Mouse (Mus musculus): ENCODE data around the gene Zmynd8.

Zmynd8 gene

DNA sequence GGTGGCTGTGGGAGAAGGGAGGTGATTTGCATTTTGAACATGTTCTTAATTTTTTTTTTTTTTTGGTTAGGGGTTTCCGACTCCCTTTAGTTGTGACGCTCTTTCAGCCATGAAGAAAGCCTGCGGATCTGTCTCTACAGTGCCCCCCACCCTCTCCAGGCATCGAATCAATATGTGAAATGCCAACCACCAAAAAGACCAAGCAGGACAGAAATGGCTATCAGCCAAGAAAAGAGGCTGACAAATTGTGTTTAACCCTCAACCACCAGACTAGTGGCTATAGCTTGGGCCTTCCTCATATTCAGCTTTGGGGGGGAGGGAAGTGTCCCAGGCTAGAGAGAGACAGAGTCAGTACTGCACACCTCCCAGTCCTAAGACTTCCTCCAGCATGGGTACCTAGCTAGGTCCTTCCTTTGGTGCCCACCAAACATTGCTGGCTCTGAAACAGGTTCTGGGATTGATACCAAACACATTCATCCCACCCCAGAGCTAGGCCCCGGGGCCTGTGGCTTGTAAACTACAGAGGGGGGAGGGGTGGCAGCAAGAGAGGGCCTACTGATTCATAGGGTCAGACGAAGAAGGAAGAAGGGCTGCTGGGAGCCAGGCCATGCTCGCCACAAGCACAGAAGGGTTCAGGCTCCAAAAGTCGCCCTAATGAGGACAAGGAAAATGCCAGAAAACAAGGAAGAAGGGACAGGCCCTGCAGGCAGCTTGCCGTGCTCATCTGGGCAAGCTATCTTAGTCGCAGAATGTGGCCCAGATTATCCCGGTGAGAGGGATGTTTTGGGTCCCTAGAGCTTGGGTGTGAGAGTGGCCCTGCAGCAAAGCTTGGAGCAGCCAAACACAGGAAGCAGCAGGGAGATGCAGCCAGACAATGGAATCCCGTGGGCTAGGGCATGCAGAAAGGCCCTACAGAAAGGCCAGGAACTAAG lies 40.1 kb downstream of the Zmynd8 start:
- DNase-seq (ENCODE audit: low read depth, low spot score), result no peak

DNA sequence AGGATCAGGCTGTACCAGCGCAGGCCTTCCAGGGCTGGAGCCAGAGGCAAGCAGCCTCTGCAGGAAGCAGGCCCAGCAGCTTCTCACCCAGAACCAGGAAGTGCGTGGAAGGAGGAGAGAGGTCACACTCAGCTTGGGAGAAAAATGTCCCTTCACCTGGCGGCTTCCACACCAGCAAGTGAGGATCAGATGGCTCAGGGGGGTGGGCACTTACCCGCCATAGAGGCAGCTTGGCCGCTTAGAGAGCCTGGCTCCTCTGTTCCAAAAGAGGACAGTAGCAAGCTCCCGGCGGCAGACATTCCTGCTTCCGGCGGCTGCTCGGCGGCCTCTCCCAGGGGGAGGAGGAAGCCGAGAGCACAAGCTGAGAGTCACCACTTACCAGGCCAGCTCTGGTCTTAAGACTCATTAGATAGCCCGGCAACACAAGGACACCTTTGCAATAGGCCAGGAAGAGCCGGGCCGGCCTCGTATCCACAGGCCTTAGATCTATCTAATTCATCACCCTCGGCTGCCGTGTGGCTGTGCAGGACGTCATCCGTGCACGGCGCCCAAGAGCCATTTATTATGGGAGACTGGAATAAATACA lies 40.9 kb downstream of the Zmynd8 start:
- no peak for DNase-seq (ENCODE audit: low read depth, low spot score)

DNA sequence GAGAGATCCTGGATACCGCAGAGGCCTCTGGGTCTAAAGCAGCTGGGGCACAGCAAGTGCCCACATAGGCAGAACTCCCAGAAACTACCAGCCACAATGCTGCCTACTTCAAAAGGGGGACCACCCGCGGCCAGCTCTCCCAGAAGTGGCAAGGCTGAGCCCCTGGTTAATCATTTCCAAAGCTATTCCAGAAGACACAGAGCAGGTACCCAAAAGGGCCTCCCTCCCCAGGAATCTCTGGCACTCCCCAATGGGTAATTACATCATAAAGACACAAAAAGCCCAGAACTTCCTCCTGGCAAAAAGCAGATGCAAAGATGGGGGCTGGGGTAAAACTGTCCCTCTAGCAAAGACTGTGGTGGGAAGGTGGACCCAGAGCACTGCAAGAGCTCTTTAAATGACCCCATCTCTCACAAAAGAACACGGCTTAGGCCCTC lies 41.4 kb downstream of the Zmynd8 start:
- peak; percentile 58 for DNase-seq (ENCODE audit: low read depth, low spot score)

DNA sequence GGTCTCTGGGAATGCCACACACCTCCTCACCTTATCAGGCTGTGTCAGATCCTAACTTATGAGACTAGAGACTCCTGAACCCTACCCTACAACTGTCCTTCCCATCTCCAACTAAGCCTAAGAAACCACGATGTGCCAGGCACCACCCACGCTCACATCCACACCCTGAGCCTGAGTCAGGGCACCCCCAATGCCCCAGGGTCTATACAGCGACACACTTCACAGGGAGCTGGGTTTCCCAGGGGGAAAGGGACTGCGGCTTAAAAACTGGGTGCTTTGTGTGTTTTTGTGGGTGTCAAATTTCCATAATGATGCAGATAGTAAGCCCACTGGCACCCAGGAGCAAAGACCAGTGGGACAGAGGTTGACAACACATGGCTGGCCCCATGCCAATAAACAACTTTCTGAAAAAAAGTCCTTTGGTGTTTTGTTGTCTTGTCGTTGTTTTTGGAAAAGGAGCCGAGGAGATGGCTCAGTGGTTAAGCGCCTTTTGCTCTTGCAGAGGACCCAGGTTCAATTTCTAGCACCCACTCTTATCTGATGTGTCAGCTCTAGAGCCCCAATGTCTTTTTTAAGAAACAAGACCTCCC lies 42.1 kb downstream of the Zmynd8 start:
- no peak for DNase-seq (ENCODE audit: low read depth, low spot score)

DNA sequence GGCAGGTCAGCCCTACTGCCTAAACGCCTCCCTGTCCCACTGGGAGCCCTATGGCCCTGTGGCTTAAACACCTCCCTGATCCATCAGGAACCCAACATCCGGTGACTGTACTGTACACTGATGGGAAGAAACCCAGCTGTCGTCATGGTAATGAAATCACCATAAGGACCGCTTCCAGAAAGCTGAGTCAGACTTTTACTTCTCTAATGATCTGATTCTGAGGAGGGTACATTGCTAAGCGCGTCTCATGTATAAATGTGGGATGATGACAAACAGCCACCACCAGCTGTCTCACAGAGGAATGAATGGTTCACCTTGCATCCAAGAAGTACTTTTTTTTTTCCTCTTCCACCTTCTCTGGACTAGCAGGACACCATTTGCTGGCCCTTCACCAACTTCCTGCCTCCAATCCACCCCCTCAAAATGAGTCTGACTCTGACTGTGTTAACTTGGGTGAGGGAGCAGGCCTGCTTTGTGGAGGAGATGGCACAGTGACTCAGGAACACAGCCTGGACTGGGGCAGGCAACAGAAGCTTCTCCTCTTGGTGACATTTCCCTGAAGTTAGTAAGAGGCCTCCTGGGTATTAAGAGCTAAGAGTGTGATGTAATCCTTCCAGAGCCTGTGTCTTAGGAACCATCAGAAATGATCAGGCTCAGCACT lies 43.0 kb downstream of the Zmynd8 start:
- DNase-seq (ENCODE audit: low read depth, low spot score), result no peak

DNA sequence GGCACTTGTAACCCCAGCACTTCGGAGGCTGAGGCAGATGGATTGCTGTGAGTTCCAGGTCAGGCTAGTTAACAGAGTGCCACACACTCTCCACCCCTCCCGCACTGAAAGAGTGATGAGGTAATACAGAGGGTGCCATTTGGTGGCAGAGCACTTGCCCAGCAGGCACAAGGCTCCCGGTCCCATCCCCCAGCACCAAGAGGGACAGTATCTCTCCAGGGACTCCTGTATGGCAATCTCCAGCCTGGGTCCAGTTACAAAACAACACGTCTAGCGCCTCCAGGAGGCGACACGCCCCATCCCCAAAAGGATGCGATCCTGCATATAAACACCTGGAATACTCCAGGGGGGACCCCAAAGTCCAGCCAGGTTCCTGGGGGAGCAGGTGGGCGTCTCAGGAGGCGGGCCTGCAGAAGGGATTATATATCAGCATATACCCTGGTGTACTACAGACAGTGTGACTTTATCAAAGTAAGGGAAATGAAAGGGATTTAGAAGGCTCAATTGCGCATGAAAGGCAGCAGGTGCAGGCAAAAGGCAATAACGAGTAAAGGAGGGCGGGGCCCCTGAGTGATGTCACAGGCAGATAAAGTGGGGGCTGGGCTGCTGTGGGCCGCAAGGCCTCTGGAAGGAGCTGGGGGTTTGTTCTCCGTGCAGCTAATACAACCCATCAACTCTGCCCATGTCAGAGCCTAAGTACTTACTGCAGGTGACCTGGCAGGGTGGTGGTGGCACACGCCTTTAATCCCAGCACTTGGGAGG lies 44.4 kb downstream of the Zmynd8 start:
- no peak for DNase-seq (ENCODE audit: low read depth, low spot score)

DNA sequence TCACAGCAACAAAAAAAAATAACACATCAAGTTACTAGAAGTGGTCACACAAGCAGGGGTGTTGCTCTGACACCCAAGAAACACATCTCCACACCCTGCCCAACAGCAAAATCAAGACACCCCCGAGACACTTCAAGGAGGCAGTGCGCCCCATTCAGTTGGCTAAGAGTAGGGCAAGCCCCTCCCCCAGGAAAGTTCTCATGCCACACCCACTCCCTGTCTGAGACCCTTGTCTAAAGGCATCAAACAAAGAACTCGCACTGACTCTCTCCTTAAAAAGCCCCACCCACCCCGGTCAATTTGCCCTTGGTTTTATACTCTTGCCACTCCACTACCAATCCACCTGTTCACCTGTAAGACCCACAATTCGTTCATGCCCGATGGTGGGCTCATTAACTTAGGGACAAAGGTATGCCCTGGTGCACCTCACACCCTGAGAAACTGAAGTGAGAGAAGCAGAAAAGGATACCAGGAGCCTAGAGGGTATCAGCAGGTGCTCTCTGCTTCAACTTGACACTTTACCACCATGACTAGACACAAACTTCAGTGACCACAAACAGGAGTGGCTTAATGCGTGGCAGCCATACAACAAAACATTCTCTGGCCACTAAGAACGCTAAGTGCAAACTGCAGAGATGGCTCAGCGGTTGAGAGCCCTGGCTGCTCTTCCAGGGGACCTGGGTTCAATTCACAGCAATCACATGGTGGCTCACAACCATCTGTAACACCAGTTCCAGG lies 45.8 kb downstream of the Zmynd8 start:
- no peak for DNase-seq (ENCODE audit: low read depth, low spot score)

DNA sequence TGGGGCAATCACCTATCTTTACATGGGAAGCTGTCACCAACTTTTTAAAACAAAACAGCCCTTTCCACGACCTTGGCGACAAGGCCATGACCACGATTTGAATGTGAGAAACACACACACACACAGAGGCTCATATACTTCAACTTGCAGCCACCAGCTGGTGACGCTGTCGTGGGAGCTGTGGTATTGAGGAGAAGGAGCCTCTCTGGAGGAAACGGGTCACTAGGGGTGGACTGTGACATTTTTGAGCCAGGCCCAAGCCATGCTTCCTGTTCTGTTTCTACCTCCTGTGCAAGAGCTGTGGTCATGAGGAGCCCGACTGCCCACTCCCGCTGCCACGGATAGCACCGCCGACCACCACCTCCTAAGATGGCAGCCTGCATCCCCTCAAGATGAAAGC lies 46.4 kb downstream of the Zmynd8 start:
- no peak for DNase-seq (ENCODE audit: low read depth, low spot score)

DNA sequence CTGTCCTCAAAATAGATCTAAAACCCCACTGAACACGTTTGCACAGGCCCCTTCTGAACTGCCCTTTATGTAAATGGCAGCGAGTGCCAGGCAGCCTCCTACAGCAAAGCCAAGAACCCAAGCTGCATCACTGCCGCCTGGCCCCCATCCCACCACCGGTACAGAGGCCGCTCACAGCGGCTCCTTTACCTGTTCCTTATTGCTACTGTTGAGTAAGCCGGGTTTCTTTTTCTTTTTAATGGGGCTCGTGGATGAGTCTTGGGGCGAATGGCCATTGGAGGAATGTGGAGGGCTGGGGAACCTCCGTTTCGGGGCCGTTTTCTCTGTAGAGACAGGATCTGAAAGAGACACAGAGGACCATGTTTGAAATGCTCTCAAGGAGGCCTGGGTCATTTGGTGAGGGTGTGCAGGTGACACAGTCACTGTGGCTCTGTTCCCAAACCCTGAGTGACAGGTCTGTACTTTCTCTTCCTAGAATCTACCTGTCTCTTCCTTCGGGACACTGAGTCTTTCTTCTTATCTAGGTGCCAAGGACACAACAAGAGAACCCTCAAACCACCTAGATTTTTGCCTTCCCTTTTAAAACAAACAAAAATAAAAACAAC lies 46.9 kb downstream of the Zmynd8 start:
- no peak for DNase-seq (ENCODE audit: low read depth, low spot score)

DNA sequence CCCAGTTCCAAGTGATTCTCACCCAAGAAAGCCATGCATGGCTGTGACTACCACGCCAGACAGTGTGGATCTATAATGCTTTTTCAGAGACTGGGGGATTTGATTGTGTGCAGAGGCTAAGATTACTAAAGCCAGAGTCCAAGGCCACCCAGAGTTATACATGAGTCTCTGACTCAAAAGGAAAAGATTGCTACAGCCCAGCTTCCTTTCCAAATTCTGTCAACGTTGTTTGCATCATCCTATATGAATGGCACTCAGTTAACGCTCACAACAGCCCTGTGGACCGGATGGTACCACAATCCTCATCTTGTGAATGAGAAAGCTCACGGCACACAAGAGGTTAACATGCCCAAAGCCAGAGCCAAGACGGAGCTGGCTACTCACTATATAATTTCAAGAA lies 48.0 kb downstream of the Zmynd8 start:
- no peak for DNase-seq (ENCODE audit: low read depth, low spot score)

DNA sequence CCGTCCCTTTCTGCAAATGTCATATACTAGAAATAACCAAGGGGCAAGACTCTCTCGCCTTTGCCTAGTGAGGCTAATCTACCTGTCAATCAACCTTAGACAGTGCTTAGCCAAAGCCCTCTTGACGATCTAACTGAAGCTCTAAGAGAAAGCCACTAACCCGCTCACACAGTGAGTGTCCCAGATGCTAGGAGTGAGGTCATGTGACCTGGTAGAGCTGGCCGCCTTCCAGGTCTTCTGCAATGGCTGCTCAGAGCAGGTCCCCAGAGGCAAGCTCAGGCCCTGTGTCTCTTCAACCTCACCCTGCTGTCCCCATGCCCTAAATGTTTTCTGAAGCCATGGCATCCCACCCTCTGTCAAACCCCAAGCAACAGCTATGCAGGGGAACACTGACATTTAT lies 49.7 kb downstream of the Zmynd8 start:
- no peak for DNase-seq (ENCODE audit: low read depth, low spot score)

DNA sequence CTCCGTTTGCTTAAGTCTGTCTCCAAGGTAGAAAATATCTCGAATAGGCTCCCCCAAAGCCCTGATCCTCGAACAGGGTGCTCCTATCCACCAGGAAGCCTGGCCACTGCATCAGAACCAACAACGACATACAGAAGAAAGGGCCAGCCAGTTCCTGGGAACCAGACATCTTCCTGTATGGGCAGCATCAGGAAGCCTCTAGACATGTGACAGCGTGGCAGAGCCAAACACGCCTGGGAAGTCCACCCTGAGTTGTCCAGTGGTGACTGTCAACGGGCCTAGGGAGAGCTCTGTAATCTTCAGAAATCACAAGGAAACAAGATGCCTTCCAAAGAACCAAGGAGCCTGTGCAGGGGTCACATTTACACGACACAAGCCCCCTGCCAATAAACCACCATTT lies 52.0 kb downstream of the Zmynd8 start:
- no peak for DNase-seq (ENCODE audit: low read depth, low spot score)

DNA sequence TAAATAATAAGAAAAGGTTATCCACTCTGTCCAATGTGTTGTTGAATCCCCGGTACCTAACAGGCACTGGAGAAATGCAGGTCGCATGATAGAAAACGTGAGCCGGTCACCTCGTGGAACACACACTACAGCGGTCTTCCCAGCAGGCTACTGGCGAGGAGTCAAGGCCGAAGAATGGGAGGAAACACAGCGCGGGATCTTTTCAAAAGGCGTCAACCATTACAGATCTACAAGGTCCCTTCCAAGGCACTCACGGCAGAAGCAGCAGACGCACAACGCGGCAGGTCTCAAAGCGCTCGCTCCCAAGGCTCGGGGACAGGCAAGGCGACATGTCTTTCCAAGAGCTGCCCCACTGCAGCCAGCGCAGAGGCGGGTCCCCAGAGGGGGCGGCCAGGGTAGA lies 53.3 kb downstream of the Zmynd8 start:
- DNase-seq (ENCODE audit: low read depth, low spot score), result no peak

DNA sequence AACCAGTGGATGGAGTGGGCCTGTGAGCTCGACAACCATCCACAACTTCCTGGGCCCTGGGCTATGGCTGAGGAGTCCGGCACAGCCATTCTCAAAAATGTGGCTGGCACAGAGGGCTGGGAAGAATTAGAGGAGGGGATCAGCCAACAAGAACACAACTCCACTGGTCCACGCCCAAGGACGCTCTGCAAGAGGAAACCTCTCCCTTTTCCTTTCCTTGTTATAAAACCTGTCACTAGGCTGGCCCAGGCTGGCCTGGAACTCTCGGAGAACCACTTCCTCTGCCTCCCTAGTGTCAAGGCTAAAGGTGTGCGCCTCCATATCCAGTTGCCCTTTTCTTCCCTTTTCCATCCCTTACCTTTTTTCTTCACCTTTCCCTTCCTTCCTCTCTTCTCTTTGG lies 55.5 kb downstream of the Zmynd8 start:
- no peak for DNase-seq (ENCODE audit: low read depth, low spot score)

DNA sequence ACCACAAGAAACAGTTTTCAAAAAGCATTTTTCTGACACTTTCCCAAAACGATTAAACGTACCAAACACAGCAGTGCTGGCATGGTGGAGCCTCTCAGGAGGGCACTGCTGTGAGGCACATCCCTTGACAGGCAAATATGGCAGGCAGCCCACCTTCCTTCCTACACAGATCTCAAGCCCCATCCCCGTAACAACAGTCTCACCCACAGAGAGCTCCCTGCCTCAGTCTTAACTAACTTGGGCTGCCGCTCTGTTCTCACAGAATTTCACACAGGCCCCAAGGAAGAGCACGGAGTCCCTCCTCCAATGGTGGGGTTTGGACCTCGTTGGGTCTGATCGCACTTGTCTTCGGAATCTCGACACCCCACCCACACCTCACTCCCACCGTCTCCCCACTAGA lies 56.6 kb downstream of the Zmynd8 start:
- DNase-seq (ENCODE audit: low read depth, low spot score), result no peak

DNA sequence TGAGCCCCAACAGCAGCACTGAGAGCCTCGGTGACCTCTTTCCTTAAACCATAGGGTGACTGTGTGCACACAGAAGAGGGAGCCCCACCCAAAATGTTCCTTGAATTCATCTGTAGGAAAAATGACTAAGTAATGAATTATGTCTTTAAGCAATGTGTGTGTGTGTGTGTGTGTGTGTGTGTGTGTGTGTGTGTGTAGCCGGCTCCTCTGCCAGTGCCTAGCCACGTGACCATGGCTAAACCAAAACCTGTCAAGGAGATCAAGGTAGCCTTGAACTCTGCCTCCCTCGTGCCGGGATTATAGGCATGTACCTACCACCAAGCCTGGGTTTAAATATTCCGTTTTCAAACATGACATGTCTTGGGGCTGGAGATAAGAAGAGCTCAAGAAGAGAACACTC lies 57.0 kb downstream of the Zmynd8 start:
- DNase-seq (ENCODE audit: low read depth, low spot score), result no peak

DNA sequence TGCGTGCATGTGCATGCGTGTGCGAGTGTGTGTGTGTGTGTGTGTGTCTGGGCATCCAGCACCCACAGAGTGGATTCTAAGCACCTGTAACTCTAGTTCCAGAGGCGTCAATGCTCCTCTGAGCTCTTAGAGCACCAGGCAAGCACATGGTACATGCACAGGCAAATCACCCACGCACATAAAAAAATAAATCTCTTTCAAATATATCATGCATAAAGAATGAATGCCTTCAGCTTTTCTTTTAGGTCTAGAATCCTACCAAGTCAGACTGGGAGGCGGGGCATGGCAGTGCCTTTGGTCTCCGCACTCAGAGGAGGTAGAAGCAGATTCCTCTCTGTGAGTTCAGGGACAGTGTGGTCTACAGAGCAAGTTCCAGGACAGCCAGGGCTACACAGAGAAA lies 58.0 kb downstream of the Zmynd8 start:
- DNase-seq (ENCODE audit: low read depth, low spot score), result no peak

DNA sequence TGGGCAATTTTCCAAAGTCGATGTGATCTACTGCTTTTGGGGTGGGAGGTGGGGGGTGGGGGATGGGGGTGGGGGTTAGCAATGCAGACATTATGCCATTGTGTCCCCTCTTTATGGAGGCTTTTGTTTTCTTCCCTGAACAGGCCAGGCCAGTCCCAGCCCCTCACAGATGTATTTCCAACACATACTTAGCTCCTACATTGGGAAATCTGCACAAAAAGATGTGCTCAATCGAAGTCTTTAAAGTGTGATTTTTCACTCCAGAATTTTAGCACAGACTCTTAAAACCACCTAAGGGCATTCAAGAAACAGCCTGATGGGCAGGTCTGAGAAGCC lies 59.5 kb downstream of the Zmynd8 start:
- DNase-seq (ENCODE audit: low read depth, low spot score), result no peak

DNA sequence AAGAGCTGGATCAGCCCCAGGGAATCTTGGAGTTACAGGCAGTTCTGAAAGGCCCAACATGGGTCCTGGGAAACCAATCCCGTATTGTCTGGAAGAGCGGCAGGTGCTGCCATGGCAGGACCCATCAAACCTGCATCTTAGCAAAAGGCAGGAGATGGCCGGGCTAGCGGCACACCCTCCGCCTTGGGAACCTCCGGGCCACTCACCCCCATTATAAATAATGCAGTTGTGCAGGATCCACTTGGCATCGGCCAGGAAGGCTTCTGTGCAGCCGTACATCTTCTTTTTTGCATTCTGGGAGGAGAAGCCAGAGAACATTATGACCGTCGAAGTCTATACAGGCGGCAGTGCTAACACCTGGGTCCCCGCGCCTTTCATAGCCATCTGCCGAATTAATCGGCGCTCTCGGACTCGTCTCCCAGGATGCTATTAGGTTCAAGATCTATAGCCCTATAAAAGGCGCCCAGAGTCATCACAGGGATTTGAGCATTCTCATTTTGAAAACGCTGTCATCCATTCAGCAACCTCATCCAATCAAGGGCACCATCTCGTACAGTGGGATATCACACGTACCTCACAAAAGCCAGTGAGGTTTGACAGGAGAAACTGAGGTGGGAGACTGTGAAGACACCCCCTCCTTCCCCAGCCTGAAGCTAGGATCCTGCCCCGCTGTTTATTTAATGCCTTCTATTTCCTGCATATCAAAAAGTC lies 60.1 kb downstream of the Zmynd8 start:
- no peak for DNase-seq (ENCODE audit: low read depth, low spot score)

DNA sequence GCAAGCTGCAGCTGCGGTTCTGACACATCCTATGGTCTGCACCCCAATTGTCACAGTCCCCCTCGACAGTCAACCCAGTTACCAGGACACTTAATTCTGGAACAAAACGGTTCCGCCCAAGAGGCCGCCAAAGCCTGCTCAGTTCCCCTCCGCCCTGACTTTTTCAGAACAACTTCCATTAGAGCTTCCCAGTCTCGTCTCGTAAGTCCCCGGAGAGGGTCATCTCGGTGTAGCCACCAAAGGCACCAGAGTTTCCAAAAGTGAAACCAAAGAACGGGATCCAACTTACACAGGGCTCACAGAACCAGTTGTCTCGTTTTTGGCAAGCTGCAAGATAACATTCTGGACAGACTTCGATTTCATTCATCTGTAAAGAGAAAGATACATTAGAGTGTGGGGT lies 64.2 kb downstream of the Zmynd8 start:
- DNase-seq (ENCODE audit: low read depth, low spot score), result no peak
